Mouse (Mus musculus) stomach, embryonic 16.5 days (tissue): ENCODE data around the gene Nexmif. TPM values are rescaled to one million over a fixed set of nuclear protein-coding genes. Genes with fewer than 3 reads are reported as not detected.
A peak's percentile ranks its signal among the peaks of the same experiment; 100 is the strongest.
"Not testable (repeated sequence)": the region's sequence is repeated elsewhere in the genome, so short reads cannot be mapped to it uniquely, and the experiment has no call there.

ENCODE experiments used
- ATAC-seq: fragments of 200-750 bp; cut with Nextera tagmentation; 2 replicates; pipeline ENCODE4 v1.8.0; 2017; ENCODE audit warnings: moderate number of reproducible peaks, moderate TSS enrichment; ENCODE audit not compliant: insufficient read depth, low FRiP score
- H3K27ac ChIP-seq: fragments of 300-500 bp; sonication (generic); 2 replicates; pipeline ENCODE4 v1.5.1; 2014; ENCODE audit warnings: low read length
- H3K27me3 ChIP-seq: fragments of 300-500 bp; sonication (generic); 2 replicates; pipeline ENCODE4 v1.6.1; 2014; ENCODE audit warnings: low read length, control low read depth, mixed read lengths; ENCODE audit not compliant: control insufficient read depth, insufficient read depth
- H3K36me3 ChIP-seq: fragments of 300-500 bp; sonication (generic); 2 replicates; pipeline ENCODE4 v1.6.1; 2014; ENCODE audit warnings: low read length; ENCODE audit not compliant: control insufficient read depth, insufficient read depth
- H3K4me1 ChIP-seq: fragments of 300-500 bp; sonication (generic); 2 replicates; pipeline ENCODE4 v1.6.1; 2014; ENCODE audit warnings: low read length, control low read depth, mixed read lengths; ENCODE audit not compliant: control insufficient read depth, insufficient read depth
- H3K4me2 ChIP-seq: fragments of 300-500 bp; sonication (generic); 2 replicates; pipeline ENCODE4 v1.6.1; 2014; ENCODE audit warnings: low read depth, low read length, mixed read lengths
- H3K4me3 ChIP-seq: fragments of 300-500 bp; sonication (generic); replicated peaks from 2 replicates; pipeline ENCODE4 v1.5.1; 2014; ENCODE audit warnings: mild to moderate bottlenecking, low read length
- H3K9ac ChIP-seq: fragments of 300-500 bp; sonication (generic); 2 replicates; pipeline ENCODE4 v1.6.1; 2014; ENCODE audit warnings: low read length
- H3K9me3 ChIP-seq: fragments of 300-500 bp; sonication (generic); replicated peaks from 2 replicates; pipeline ENCODE4 v1.6.1; 2016; ENCODE audit warnings: low read length, control low read depth; ENCODE audit not compliant: control insufficient read depth
- WGBS: fragments of 180-500 bp; shearing (Covaris S2); extraction: QIAGEN DNeasy Blood & Tissue Kit; methylation state at CpG from one replicate; pipeline ENCODE4 v1.1.7; 2014; 5-methylcytosine and 5-hydroxymethylcytosine counted together
- microRNA counts: library from miRNA; unstranded; fragments of <30 nt; microRNA quantifications from one replicate; lab custom pipeline; 2016
- microRNA-seq: library from miRNA; unstranded; fragments of <30 nt; microRNA quantifications from one replicate; pipeline ENCODE4, GENCODE M21; 2016
- polyA plus RNA-seq: library from polyadenylated mRNA; unstranded; fragments of >200 nt; fragmentation: Nextera tagmentation; extraction: Ambion mirVana; gene quantifications from 2 replicates; pipeline ENCODE4 v1.2.1, GENCODE M21; 2015

Nexmif gene
- polyA plus RNA-seq, 1 experiment from 2014 or later = 0.40 TPM

GRCm38 (mm10) chrX:104150072-104150471, 50.9 kb downstream of the Nexmif start:
- no peaks in the 10 kb centered on the region; the same call in 1 of the 2 replicates for H3K27me3 ChIP-seq
- H3K4me1 ChIP-seq = no peaks in the 10 kb centered on the region
- WGBS = 35% methylated on average over 1 of the region's 1 CpGs
- H3K4me3 ChIP-seq = no peak overlapping the region
- no peak overlapping the region for H3K9ac ChIP-seq
- no peaks in the 10 kb centered on the region for H3K9me3 ChIP-seq
- H3K27ac ChIP-seq = no peak overlapping the region
- no peaks in the 10 kb centered on the region for H3K36me3 ChIP-seq
- no peak for ATAC-seq
- no peak overlapping the region for H3K4me2 ChIP-seq

- WGBS = 62% methylated on average over 5 of the region's 5 CpGs
These were observed 85.7 kb downstream of the Nexmif start for GRCm38 (mm10) chrX:104115266-104115665.

GRCm38 (mm10) chrX:104114596-104114995, 86.4 kb downstream of the Nexmif start:
- H3K27ac ChIP-seq = no peak overlapping the region
- no peak for ATAC-seq
- no peak overlapping the region for H3K4me2 ChIP-seq
- 68% methylated on average over 4 of the region's 4 CpGs for WGBS
- no peaks in the 10 kb centered on the region; the same call in 1 of the 2 replicates for H3K27me3 ChIP-seq
- H3K9ac ChIP-seq = no peak overlapping the region
- H3K4me3 ChIP-seq = no peak overlapping the region
- H3K4me1 ChIP-seq = no peaks in the 10 kb centered on the region
- no peaks in the 10 kb centered on the region for H3K36me3 ChIP-seq
- no peaks in the 10 kb centered on the region for H3K9me3 ChIP-seq

More at GRCm38 (mm10) chrX:104115266-104115665, 85.7 kb downstream of the Nexmif start:
- H3K36me3 ChIP-seq, H3K9me3 ChIP-seq, H3K27ac ChIP-seq, H3K4me2 ChIP-seq, H3K27me3 ChIP-seq, H3K4me1 ChIP-seq, H3K4me3 ChIP-seq, ATAC-seq, H3K9ac ChIP-seq: not testable (repeated sequence)

- Histone ChIP-seq H3K9me3 (no peaks in the 10 kb centered on the region), H3K9ac (no peak overlapping the region), H3K4me3 (no peak overlapping the region), H3K27ac (no peak overlapping the region), H3K4me2 (no peak overlapping the region), H3K4me1 (no peaks in the 10 kb centered on the region), H3K27me3 (no peaks in the 10 kb centered on the region), H3K36me3 (no peaks in the 10 kb centered on the region)
- WGBS = 51% methylated on average over 2 of the region's 2 CpGs
- ATAC-seq = no peak
These were observed 146.1 kb downstream of the Nexmif start for GRCm38 (mm10) chrX:104054848-104055247.

- Histone ChIP-seq H3K27me3 (peaks cover 13% of the 10 kb centered on the region; the same call in 1 of the 2 replicates), H3K36me3 (no peaks in the 10 kb centered on the region), H3K4me2 (no peak overlapping the region), H3K4me3 (no peak overlapping the region), H3K9ac (no peak overlapping the region), H3K9me3 (no peaks in the 10 kb centered on the region), H3K4me1 (no peaks in the 10 kb centered on the region), H3K27ac (no peak overlapping the region)
- no peak for ATAC-seq
These were observed 160.7 kb downstream of the Nexmif start for GRCm38 (mm10) chrX:104040276-104040675.

GRCm38 (mm10) chrX:104033843-104034242, 167.1 kb downstream of the Nexmif start:
- H3K9ac ChIP-seq = no peak overlapping the region
- H3K27me3 ChIP-seq = no peaks in the 10 kb centered on the region; the same call in 1 of the 2 replicates
- H3K27ac ChIP-seq = no peak overlapping the region
- ATAC-seq = no peak
- no peaks in the 10 kb centered on the region for H3K9me3 ChIP-seq
- 80% methylated on average over 5 of the region's 5 CpGs for WGBS
- no peak overlapping the region for H3K4me3 ChIP-seq
- H3K36me3 ChIP-seq = no peaks in the 10 kb centered on the region
- H3K4me2 ChIP-seq = no peak overlapping the region
- H3K4me1 ChIP-seq = no peaks in the 10 kb centered on the region

GRCm38 (mm10) chrX:104032756-104033155, 168.2 kb downstream of the Nexmif start:
- no peak overlapping the region for H3K4me2 ChIP-seq
- no peak overlapping the region for H3K9ac ChIP-seq
- WGBS = 40% methylated on average over 4 of the region's 4 CpGs
- H3K27me3 ChIP-seq = no peaks in the 10 kb centered on the region; the same call in 1 of the 2 replicates
- H3K4me1 ChIP-seq = no peaks in the 10 kb centered on the region
- no peaks in the 10 kb centered on the region for H3K36me3 ChIP-seq
- H3K9me3 ChIP-seq = no peaks in the 10 kb centered on the region
- ATAC-seq = no peak
- H3K27ac ChIP-seq = no peak overlapping the region
- H3K4me3 ChIP-seq = no peak overlapping the region

MicroRNAs encoded within 50 kb of the gene (microRNA counts, 519-probe panel; counts per million panel counts)
- 1,802 counts per million, percentile 32 among the panel's probes with 10 or more counts for microRNA mmu-miR-672 (lab: Ali Mortazavi, UCI)

Small RNAs within 50 kb of the gene (microRNA-seq; reads per million reads assigned to microRNA genes)
- gene Gm24993 (not detected), gene Mir672 (58.2 reads per million, percentile 50 among the genes with 10 or more reads in this experiment)

Other genes with a start within 250 kb of the Nexmif start
- gene Rlim, start 219.9 kb downstream of the Nexmif start, polyA plus RNA-seq = 38.0 and 38.7 TPM in 2 replicates
- 8.4 and 9.7 TPM in 2 replicates for gene Abcb7, start 212.7 kb upstream of the Nexmif start, polyA plus RNA-seq